Mouse (Mus musculus) ovary, postnatal 10 days (tissue): ENCODE results near the gene Ern2.

Experiments
- DNase-seq: peaks from one replicate; pipeline ENCODE4 v3.0.0; 2022; ENCODE audit warnings: low spot score

Gene Ern2

GRCm38 (mm10) chr7:122158915-122159902, 26.8 kb downstream of the Ern2 start, which contains the start of gene Plk1:
Plk1 (plus strand) TSS chr7:122159439.
- peak; percentile 50 for DNase-seq

DNA sequence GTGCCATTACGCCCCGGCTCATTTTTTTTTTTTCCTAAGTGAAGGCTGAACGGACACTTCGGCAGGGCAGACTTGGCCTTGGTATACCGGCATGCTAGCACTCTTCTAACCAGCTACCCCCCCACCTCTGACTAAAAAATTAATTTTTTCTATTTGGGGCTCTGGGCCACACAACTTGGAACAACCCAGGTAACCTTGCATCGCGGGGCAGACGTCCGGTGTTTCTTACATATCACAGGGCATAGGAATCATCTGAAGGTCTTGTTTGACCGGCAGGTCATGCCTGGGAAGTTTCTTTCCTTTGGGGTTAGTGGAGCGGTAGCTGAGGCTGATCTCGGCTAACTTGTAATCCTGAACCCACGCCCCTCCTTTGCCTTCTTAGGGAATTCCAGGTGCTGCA, 27.5 kb downstream of the Ern2 start:
- no peak for DNase-seq

- DNase-seq: no peak
These were observed 33.5 kb downstream of the Ern2 start for GRCm38 (mm10) chr7:122152473-122152872.

- DNase-seq: no peak
These were observed 45.0 kb downstream of the Ern2 start for GRCm38 (mm10) chr7:122140991-122141390.

DNA sequence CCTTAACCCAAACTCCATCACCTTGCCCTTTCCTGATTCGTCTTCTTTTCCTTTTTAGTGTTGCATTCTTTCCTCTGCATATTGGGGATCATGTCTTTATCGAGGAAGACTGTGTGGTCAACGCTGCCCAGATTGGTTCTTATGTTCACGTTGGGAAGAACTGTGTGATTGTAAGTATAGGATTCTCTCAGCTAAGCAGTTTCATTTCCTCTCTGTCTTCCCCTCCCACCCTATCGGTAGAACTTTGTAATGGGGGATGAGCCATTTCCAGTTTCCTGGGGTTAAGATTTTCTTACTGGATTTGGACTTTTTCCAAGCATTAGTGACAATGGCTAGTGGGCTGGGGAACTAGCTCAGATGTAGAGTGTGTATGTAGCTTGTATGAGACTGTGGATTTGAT, 47.8 kb downstream of the Ern2 start:
- DNase-seq: no peak

DNA sequence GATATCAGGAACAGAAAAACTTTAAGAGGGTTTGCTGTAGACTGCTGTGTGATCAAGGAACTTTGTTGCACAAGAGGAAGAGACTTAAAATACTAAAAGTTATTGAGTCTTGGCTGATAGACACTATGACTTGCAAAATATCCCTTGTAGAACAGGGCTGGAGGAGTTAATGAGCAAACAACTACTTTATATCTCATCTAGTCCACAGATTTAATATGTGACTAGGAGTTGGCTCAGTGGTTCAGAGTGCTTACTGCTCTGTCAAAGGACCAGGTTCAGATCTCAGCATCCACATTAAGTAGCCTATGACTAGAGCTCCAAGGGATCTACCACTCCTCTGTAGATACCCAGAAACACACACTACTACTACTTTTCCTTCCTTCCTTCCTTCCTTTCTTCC, 48.9 kb downstream of the Ern2 start:
- no peak for DNase-seq

DNA sequence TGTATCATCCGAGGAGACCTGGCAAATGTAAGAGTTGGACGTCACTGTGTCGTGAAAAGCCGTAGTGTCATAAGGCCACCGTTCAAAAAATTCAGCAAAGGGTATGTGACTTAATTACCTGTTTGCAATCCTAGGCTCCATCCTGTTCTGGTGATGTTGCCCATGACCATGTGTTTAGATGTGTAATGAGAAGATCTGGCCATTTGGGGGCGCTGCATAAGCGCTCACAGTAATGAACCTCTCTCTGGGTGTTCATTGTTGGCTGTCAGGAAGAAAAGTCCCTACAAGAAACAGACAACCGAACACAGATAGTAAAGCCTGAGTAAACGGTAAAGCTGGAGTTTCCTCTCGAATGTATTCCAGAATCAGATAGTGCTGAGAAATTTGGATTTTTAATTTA, 50.9 kb downstream of the Ern2 start:
- DNase-seq: no peak

GRCm38 (mm10) chr7:122133338-122133625, 52.7 kb downstream of the Ern2 start:
- no peak for DNase-seq

GRCm38 (mm10) chr7:122132497-122133337, 53.3 kb downstream of the Ern2 start, which contains the start of the genes Palb2 and Dctn5:
Palb2 (minus strand) TSS chr7:122132985.
Dctn5 (plus strand) TSS chr7:122133041.
- DNase-seq: peak; percentile 99

GRCm38 (mm10) chr7:122131834-122132233, 54.2 kb downstream of the Ern2 start:
- DNase-seq: no peak

- DNase-seq: no peak
These were observed 59.1 kb downstream of the Ern2 start for GRCm38 (mm10) chr7:122126946-122127345.

GRCm38 (mm10) chr7:122125636-122126035, 60.4 kb downstream of the Ern2 start:
- DNase-seq: no peak

DNA sequence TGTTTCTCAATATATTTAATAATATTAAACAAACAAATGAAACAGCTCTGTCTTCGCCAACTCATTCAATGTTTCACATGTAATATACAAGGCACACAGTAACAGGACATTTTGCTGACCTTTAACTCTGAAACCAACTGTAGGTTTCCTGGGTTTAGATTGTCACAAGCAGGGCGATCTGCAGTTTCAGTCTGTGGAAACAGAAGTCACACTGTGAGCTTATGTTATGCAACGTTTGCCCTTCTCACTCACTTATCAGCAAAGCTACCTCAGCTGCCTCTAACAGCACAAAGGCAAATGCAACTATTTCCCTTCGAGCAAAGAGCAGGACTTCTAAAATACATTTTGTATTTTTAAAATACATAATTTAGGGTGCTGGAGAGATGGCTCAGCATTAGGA, 62.5 kb downstream of the Ern2 start:
- DNase-seq: no peak
